ENCODE assay signal across 28 mouse cellular contexts in the genomic region with DNA sequence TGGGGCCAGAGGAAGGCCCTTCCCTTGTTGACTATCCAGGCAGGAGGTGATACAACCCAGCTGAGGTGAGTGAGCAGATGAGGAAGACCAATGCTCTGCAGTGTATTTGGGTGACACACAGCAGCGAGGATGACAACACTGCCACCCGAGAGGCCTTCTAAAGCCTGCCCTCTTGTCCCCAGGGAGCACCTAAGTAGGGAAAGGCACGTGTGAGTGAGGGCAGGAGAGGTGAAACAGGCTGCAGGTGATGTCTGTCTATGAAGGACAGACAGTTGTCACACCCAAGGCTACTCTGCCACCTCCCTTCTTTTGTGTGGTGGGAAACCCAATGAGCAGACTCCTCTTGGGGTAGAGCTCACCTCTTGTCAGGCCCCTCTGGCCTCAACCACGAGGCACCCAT. TPM values are rescaled to one million over a fixed set of nuclear protein-coding genes. Genes with fewer than 3 reads are reported as not detected.
DNase-seq lines count a peak whose midpoint lies in the region; ATAC-seq and TF ChIP-seq lines count a peak whose summit lies in the region.
"Had no signal": no experiment of that assay in that cellular context is flagged by ENCODE, and none has a peak within 500 bp of the region (broad histone marks: within the 10 kb centered on the region; RNA-seq: fewer than 3 reads in every experiment).

No protein-coding gene starts in this region.

- peaks cover 42% of the 10 kb centered on the region for H3K4me1 ChIP-seq in forebrain, embryonic 10.5 days
- peaks cover 5% of the 10 kb centered on the region for H3K4me1 ChIP-seq in forebrain, embryonic 13.5 days
- H3K4me1 ChIP-seq in intestine, embryonic 16.5 days (ENCODE audit: control insufficient read depth, insufficient read depth, low read length), result peaks cover 8% of the 10 kb centered on the region
- peaks cover 17% of the 10 kb centered on the region for H3K4me1 ChIP-seq in intestine, embryonic 15.5 days (replicated peaks)
- peaks cover 13% of the 10 kb centered on the region in 2 experiments for H3K4me1 ChIP-seq in CH12.LX (ENCODE audit: control insufficient read depth in 1 of 2, insufficient read depth in 2 of 2)
- H3K4me1 ChIP-seq in stomach, embryonic 14.5 days (ENCODE audit: control insufficient read depth, insufficient read depth, low read length), result peaks cover 19% of the 10 kb centered on the region

- no peaks in the 10 kb centered on the region for H3K27me3 ChIP-seq in forebrain, embryonic 10.5 days (ENCODE audit: poor library complexity, severe bottlenecking)
- H3K27me3 ChIP-seq in forebrain, embryonic 13.5 days, result no peaks in the 10 kb centered on the region
- no peaks in the 10 kb centered on the region for H3K27me3 ChIP-seq in intestine, embryonic 16.5 days (replicated peaks; ENCODE audit: control insufficient read depth, insufficient read depth, low read length)
- no peaks in the 10 kb centered on the region for H3K27me3 ChIP-seq in intestine, embryonic 15.5 days (replicated peaks)
- no peaks in the 10 kb centered on the region for H3K27me3 ChIP-seq in CH12.LX (replicated peaks)
- H3K27me3 ChIP-seq in stomach, embryonic 14.5 days (ENCODE audit: control insufficient read depth, insufficient read depth, low read length), result no peaks in the 10 kb centered on the region
- H3K27me3 ChIP-seq: embryonic facial prominence, embryonic 15.5 days; heart, embryonic 12.5 days; hindbrain, embryonic 15.5 days had no signal

- no peak for ATAC-seq in forebrain, embryonic 13.5 days
- ATAC-seq in intestine, embryonic 16.5 days, result no peak
- no peak for ATAC-seq in intestine, embryonic 15.5 days
- no peak for ATAC-seq in stomach, embryonic 14.5 days (ENCODE audit: insufficient number of reproducible peaks, insufficient read depth, low FRiP score, low read depth)
- ATAC-seq: CD4-positive, CD25-positive, alpha-beta regulatory T cell, adult 4 months; forebrain, embryonic 16.5 days had no signal

- TF ChIP-seq EP300 in CH12.LX (IDR thresholded peaks at IDR 0.05; ENCODE audit: low read length), result no peak

- DNase-seq in forebrain, embryonic 10.5 days (ENCODE audit: extremely low spot score, low spot score), result no peak
- DNase-seq in CH12.LX (ENCODE audit: extremely low read depth), result no peak
- DNase-seq in layer of hippocampus, adult 8-10 months (ENCODE audit: low spot score in 2 of 2), result no peak
- DNase-seq in layer of hippocampus, postnatal 10 days (ENCODE audit: low spot score in 2 of 2), result no peak
- DNase-seq: adrenal gland, postnatal 10 days; B cell, adult 2 months; cerebellum, adult 11 months; cerebellum, adult 9-10 months; cerebellum, postnatal 36 days; gastrocnemius, postnatal 36 days; heart, adult 18-20 months; heart, postnatal 36 days had no signal

- no peak for TF ChIP-seq POLR2A in CH12.LX (IDR thresholded peaks at IDR 0.05; ENCODE audit: low read depth, low read length)

- no peak for TF ChIP-seq RAD21 in CH12.LX (IDR thresholded peaks at IDR 0.05; ENCODE audit: low read depth, low read length)

- no peak for TF ChIP-seq CTCF in CH12.LX (conservative IDR thresholded peaks at IDR 0.05 in 1 of 2, IDR thresholded peaks at IDR 0.05 in 1 of 2; ENCODE audit: low read depth in 2 of 2, low read length in 2 of 2)

- H3K36me3 ChIP-seq in forebrain, embryonic 10.5 days (replicated peaks), result no peaks in the 10 kb centered on the region
- no peaks in the 10 kb centered on the region for H3K36me3 ChIP-seq in forebrain, embryonic 13.5 days (ENCODE audit: poor library complexity, severe bottlenecking)
- no peaks in the 10 kb centered on the region for H3K36me3 ChIP-seq in intestine, embryonic 16.5 days (ENCODE audit: control insufficient read depth, insufficient read depth, low read length)
- H3K36me3 ChIP-seq in intestine, embryonic 15.5 days, result no peaks in the 10 kb centered on the region
- no peaks in the 10 kb centered on the region for H3K36me3 ChIP-seq in CH12.LX (replicated peaks in 1 of 2; ENCODE audit: control insufficient read depth in 1 of 2, insufficient read depth in 1 of 2, low read length in 1 of 2)
- H3K36me3 ChIP-seq in stomach, embryonic 14.5 days (ENCODE audit: control insufficient read depth, insufficient read depth, low read length), result no peaks in the 10 kb centered on the region
- H3K36me3 ChIP-seq: embryonic facial prominence, embryonic 15.5 days; heart, embryonic 12.5 days; hindbrain, embryonic 15.5 days had no signal

- no peaks in the 10 kb centered on the region for H3K79me2 ChIP-seq in CH12.LX (replicated peaks; ENCODE audit: control insufficient read depth, extremely low read depth, insufficient read depth, poor library complexity, severe bottlenecking)

- dilution Hi-C loops in CH12.LX (cut with MboI; ENCODE audit: extremely low pct_ligation_motif_present, extremely low pct_unique_long_range_greater_than_20kb, low sequenced_read_pairs), result no loop called here

- 0 out of 2 replicates have a peak overlapping the region, but pooled peaks have one; percentile 16 for H3K27ac ChIP-seq in forebrain, embryonic 10.5 days
- no peak overlapping the region for H3K27ac ChIP-seq in forebrain, embryonic 13.5 days
- H3K27ac ChIP-seq in intestine, embryonic 16.5 days (ENCODE audit: low read length), result 0 out of 2 replicates have a peak overlapping the region, but pooled peaks have one; percentile 4
- H3K27ac ChIP-seq in intestine, embryonic 15.5 days, result no peak overlapping the region
- no peak overlapping the region for H3K27ac ChIP-seq in CH12.LX (ENCODE audit: insufficient read depth, low read depth)
- peak overlapping the region; percentile 36; the same call in 1 of the 2 replicates for H3K27ac ChIP-seq in stomach, embryonic 14.5 days (ENCODE audit: low read length)
- H3K27ac ChIP-seq: embryonic facial prominence, embryonic 15.5 days; hindbrain, embryonic 15.5 days had no signal

- H3K4me2 ChIP-seq in forebrain, embryonic 13.5 days, result no peak overlapping the region
- H3K4me2 ChIP-seq in intestine, embryonic 16.5 days (ENCODE audit: low read depth, low read length), result no peak overlapping the region
- no peak overlapping the region for H3K4me2 ChIP-seq in intestine, embryonic 15.5 days (replicated peaks)
- H3K4me2 ChIP-seq in CH12.LX (ENCODE audit: insufficient read depth, low read depth, poor library complexity, severe bottlenecking), result no peak overlapping the region
- no peak overlapping the region for H3K4me2 ChIP-seq in stomach, embryonic 14.5 days (replicated peaks; ENCODE audit: low read depth, low read length)
- H3K4me2 ChIP-seq: embryonic facial prominence, embryonic 15.5 days; heart, embryonic 12.5 days; hindbrain, embryonic 15.5 days had no signal

- 67% methylated on average over 4 of the region's 4 CpGs for WGBS in forebrain, embryonic 10.5 days
- WGBS in forebrain, embryonic 13.5 days, result 74% methylated on average over 4 of the region's 4 CpGs
- WGBS in intestine, embryonic 16.5 days, result 59% methylated on average over 4 of the region's 4 CpGs
- 62% methylated on average over 4 of the region's 4 CpGs for WGBS in intestine, embryonic 15.5 days
- WGBS in stomach, embryonic 14.5 days, result 71% methylated on average over 4 of the region's 4 CpGs

- no peak overlapping the region for H3K9ac ChIP-seq in forebrain, embryonic 13.5 days
- H3K9ac ChIP-seq in intestine, embryonic 16.5 days (ENCODE audit: low read depth, low read length), result no peak overlapping the region
- no peak overlapping the region for H3K9ac ChIP-seq in intestine, embryonic 15.5 days
- H3K9ac ChIP-seq in CH12.LX (ENCODE audit: insufficient read depth, low read depth), result no peak overlapping the region
- H3K9ac ChIP-seq in stomach, embryonic 14.5 days (replicated peaks; ENCODE audit: low read depth, low read length), result no peak overlapping the region
- H3K9ac ChIP-seq: embryonic facial prominence, embryonic 15.5 days; heart, embryonic 12.5 days; hindbrain, embryonic 15.5 days had no signal

- no peak overlapping the region for H3K4me3 ChIP-seq in forebrain, embryonic 10.5 days
- H3K4me3 ChIP-seq in forebrain, embryonic 13.5 days, result no peak overlapping the region
- H3K4me3 ChIP-seq in intestine, embryonic 16.5 days (ENCODE audit: low read length), result no peak overlapping the region
- H3K4me3 ChIP-seq in intestine, embryonic 15.5 days (replicated peaks), result no peak overlapping the region
- no peak overlapping the region for H3K4me3 ChIP-seq in CH12.LX (replicated peaks in 1 of 3; ENCODE audit: low read depth in 2 of 3, low read length in 2 of 3, poor library complexity in 1 of 3)
- no peak overlapping the region for H3K4me3 ChIP-seq in stomach, embryonic 14.5 days (ENCODE audit: low read depth, low read length)
- H3K4me3 ChIP-seq: embryonic facial prominence, embryonic 15.5 days; erythroblast, embryonic 14.5 days; heart, embryonic 12.5 days; hindbrain, embryonic 15.5 days had no signal

- no peaks in the 10 kb centered on the region for H3K9me3 ChIP-seq in forebrain, embryonic 10.5 days
- no peaks in the 10 kb centered on the region for H3K9me3 ChIP-seq in forebrain, embryonic 13.5 days (replicated peaks)
- no peaks in the 10 kb centered on the region for H3K9me3 ChIP-seq in intestine, embryonic 16.5 days (ENCODE audit: control insufficient read depth, low read length)
- H3K9me3 ChIP-seq in intestine, embryonic 15.5 days, result no peaks in the 10 kb centered on the region
- no peaks in the 10 kb centered on the region for H3K9me3 ChIP-seq in CH12.LX (replicated peaks; ENCODE audit: low read length)
- H3K9me3 ChIP-seq in stomach, embryonic 14.5 days (ENCODE audit: control insufficient read depth, low read depth, low read length), result no peaks in the 10 kb centered on the region
- H3K9me3 ChIP-seq: embryonic facial prominence, embryonic 15.5 days; heart, embryonic 12.5 days; hindbrain, embryonic 15.5 days had no signal

- in situ Hi-C loops in CH12.LX (cut with MboI; ENCODE audit: low pct_ligation_motif_present, low pct_unique_long_range_greater_than_20kb, low sequenced_read_pairs), result no loop called here

TF ChIP-seq in CH12.LX, 34 proteins besides CTCF, POLR2A, EP300 and RAD21 (continues in another document):
- TF ChIP-seq BHLHE40 (IDR thresholded peaks at IDR 0.05; ENCODE audit: low read depth, low read length) (peak; percentile 66), ZNF384 (IDR thresholded peaks at IDR 0.05; ENCODE audit: low read depth, low read length) (no peak), MAZ (IDR thresholded peaks at IDR 0.05; ENCODE audit: low read depth, low read length) (no peak), CHD1 (IDR thresholded peaks at IDR 0.05; ENCODE audit: low read depth, low read length) (no peak), MXI1 (IDR thresholded peaks at IDR 0.05; ENCODE audit: low read depth, low read length) (no peak)

RNA-seq across cellular contexts. Expression of gene Prss38, which starts 14.2 kb away (rescaled TPM):
- not detected in 2 replicates for polyA plus RNA-seq in forebrain, embryonic 10.5 days (2016; fragmentation: Nextera tagmentation; extraction: Ambion mirVana)
- polyA plus RNA-seq in forebrain, embryonic 13.5 days (2015; fragmentation: Nextera tagmentation; extraction: Ambion mirVana), result not detected in 2 replicates
- not detected in 2 replicates for polyA plus RNA-seq in intestine, embryonic 16.5 days (2015; fragmentation: Nextera tagmentation; extraction: Ambion mirVana)
- not detected in 2 replicates for polyA plus RNA-seq in intestine, embryonic 15.5 days (2015; fragmentation: Nextera tagmentation; extraction: Ambion mirVana)
- total RNA-seq in CH12.LX (2012; rRNA removed) (not detected in 2 replicates), CH12.LX (2014; rRNA removed) (not detected in 2 replicates)
- polyA plus RNA-seq in CH12.LX (2012; ENCODE audit: insufficient read length, low read depth), result not detected in 2 replicates
- not detected in 2 replicates for polyA plus RNA-seq in stomach, embryonic 14.5 days (2014; fragmentation: Nextera tagmentation; extraction: Ambion mirVana)
- not detected for total RNA-seq in layer of hippocampus, adult 8-10 months (2022)
- total RNA-seq in layer of hippocampus, postnatal 10 days (2021), result not detected
- total RNA-seq: adrenal gland, postnatal 10 days; adrenal gland, postnatal 4 days; gastrocnemius, adult 18-20 months; gastrocnemius, postnatal 36 days; heart, adult 18-20 months; heart, postnatal 36 days; MEL had no signal
- polyA plus RNA-seq: CD4-positive, CD25-positive, alpha-beta regulatory T cell, adult 4 months; embryonic facial prominence, embryonic 15.5 days; erythroblast, embryonic 14.5 days; forebrain, embryonic 11.5 days; forebrain, embryonic 16.5 days; heart, embryonic 12.5 days; heart, embryonic 16.5 days; hindbrain, embryonic 11.5 days; hindbrain, embryonic 15.5 days had no signal

Comparison
In these comparisons a context has a peak if more than half of its experiments do, and no peak if none do; other contexts are left out.
1. H3K27ac ChIP-seq: peak in forebrain, embryonic 10.5 days (single experiment), intestine, embryonic 16.5 days (single experiment) and stomach, embryonic 14.5 days (single experiment); none in forebrain, embryonic 13.5 days (single experiment), intestine, embryonic 15.5 days (single experiment) and CH12.LX (single experiment).